Mouse (Mus musculus): Measurements from ENCODE around the gene Akap8l. TPM values are rescaled to one million over a fixed set of nuclear protein-coding genes. Genes with fewer than 3 reads are reported as not detected.

Akap8l gene
- polyA plus RNA-seq, 1 experiment, result 32.7 TPM

DNA sequence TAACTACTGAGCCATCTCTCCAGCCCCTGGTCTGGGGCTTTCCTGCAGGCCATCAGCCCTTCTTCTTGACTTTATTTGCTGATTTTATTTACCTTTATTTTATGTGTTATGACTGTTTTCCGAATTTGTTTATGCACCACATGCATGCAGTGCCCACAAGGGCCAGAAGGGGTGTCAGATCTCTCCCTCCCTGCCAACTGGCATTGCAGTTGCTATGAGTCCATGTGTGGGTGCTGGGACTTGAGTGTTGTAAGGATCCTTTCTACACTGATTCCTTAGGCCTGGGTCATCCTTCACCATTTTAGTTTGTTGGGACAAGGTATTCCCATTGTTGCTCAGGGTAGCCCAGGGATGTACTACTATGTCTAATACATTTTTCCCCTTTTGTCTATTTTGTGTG is 52.3 kb downstream of the Akap8l start:
- TF ChIP-seq POLR2A (IDR thresholded peaks at IDR 0.05; ENCODE audit: low read depth, low read length) (no peak), CTCF (IDR thresholded peaks at IDR 0.05; ENCODE audit: borderline replicate concordance, insufficient read depth, low read length) (no peak)
- no peak overlapping the region for H3K4me3 ChIP-seq (ENCODE audit: insufficient read depth, low read length)

DNA sequence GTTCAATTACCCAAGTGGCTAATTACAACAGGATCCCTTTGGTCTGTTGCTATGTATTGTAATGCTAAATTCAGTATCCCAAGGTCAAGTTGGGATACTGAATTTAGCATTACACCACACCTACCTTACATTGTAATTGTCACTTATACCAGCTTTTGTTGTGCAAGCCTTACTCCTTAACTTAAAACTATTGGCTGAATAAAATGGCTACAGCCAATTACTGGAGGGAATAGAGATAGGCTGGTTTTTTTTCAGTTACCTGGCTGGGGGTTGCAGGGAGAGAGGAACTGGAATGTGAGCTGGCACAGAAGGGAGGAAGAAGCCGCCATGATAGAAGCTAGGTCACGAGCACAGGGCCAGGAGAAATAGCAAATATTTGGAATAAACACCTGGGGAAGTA is 54.5 kb downstream of the Akap8l start:
- H3K4me1 ChIP-seq (ENCODE audit: control insufficient read depth, insufficient read depth, low read length), result no peaks in the 10 kb centered on the region
- TF ChIP-seq POLR2A (IDR thresholded peaks at IDR 0.05; ENCODE audit: low read depth, low read length) (no peak), CTCF (IDR thresholded peaks at IDR 0.05; ENCODE audit: borderline replicate concordance, insufficient read depth, low read length) (no peak)
- H3K4me3 ChIP-seq (ENCODE audit: insufficient read depth, low read length), result no peak overlapping the region
- H3K27ac ChIP-seq (ENCODE audit: insufficient read depth, low read length), result no peak overlapping the region

More for the DNA sequence above, 52.3 kb downstream of the Akap8l start:
- Histone ChIP-seq H3K4me1 (ENCODE audit: control insufficient read depth, insufficient read depth, low read length) (no peaks in the 10 kb centered on the region), H3K27ac (ENCODE audit: insufficient read depth, low read length) (no peak overlapping the region)

DNA sequence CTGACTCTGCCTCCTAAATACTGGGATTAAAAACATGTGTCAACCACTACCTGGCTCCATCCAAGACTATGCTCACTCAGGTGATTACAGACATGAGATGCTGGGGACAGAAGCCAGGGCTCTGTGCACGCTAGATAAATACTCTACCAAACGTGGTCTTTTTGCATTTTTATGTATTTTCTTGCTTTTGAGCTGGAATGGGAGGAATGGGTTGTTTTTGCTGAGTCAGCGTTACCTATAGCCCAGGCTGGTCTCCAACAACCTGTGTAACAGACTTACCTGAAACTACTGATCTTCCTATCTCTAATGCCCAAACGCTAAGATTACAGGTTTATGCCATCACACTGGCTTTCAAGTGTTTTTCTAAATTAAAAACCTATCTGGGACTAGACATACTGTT is 55.2 kb downstream of the Akap8l start:
- TF ChIP-seq CTCF (IDR thresholded peaks at IDR 0.05; ENCODE audit: borderline replicate concordance, insufficient read depth, low read length), result no peak
- Histone ChIP-seq H3K4me1 (ENCODE audit: control insufficient read depth, insufficient read depth, low read length) (no peaks in the 10 kb centered on the region), H3K27ac (ENCODE audit: insufficient read depth, low read length) (no peak overlapping the region), H3K4me3 (ENCODE audit: insufficient read depth, low read length) (no peak overlapping the region)

DNA sequence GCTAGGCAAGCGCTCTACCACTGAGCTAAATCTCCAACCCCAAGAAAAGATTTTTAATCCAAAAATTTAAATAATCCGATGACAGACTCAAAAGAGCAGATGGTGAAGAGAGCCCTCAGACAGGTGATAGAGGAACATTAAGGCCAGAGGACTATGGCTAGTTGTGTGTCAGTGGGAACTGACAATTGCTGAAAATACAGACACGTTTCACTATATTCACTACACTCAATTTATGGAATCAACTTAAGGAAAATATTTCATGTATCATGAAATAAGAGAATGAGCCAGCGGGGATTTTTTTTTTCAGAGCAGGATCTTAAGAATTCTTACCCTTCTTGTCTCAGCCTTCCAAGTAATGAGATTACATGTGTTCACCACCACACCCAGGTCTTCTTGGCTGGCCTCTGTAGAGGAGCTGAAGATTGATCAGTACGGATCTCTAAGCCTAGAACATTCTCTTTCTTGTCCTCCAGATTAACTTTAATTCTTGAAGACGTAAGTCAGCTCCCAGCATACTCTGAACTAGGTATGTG is 65.2 kb downstream of the Akap8l start:
- Histone ChIP-seq H3K4me3 (ENCODE audit: insufficient read depth, low read length) (peak overlapping the region; percentile 85), H3K4me1 (ENCODE audit: control insufficient read depth, insufficient read depth, low read length) (peaks cover 6% of the 10 kb centered on the region), H3K27ac (ENCODE audit: insufficient read depth, low read length) (peak overlapping the region; percentile 97; the same call in 1 of the 2 replicates)
- TF ChIP-seq POLR2A (IDR thresholded peaks at IDR 0.05; ENCODE audit: low read depth, low read length) (no peak), CTCF (IDR thresholded peaks at IDR 0.05; ENCODE audit: borderline replicate concordance, insufficient read depth, low read length) (no peak)

DNA sequence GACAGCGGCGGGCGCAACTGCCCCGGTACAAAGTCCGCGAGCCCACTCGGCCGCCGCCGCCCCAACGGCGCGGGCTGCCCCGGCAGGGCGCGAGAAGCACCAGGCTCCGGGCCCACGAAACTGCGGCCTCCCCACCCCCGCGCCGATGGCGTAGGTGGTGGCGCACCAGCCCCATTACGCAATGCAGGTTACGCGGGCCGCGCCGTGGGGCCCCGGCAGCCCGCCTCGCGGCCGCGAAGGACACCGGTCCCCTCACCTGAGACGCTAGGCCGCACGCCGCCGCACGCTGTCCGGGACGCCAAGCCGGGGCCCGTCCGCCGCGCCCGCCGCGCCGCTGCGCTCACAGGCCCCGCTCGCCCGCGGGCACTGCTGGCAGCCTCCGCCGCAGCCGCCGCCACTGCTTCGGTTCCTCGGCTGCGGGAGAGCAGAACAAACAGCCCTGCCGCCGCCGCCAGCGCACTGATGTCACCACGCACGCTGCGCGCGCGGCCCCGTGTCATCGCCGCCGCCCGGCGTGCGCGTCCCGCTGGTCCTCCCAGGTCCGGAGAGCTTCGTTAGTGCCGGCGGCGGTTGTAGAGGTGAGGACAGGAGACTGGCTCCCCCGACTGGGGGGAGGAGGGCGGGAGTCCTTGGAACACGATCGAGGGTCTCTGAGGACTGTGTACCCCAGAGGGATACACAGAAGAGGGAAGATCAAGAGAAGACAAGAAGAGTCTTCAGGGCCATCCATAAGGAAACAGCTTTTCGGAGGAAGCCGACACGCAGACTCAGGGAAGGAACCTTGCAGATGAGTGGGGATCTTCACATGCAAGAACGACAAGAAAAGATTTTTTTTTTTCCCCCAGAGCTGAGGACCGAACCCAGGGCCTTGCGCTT is 65.9 kb downstream of the Akap8l start, which contains the start of gene Brd4:
TSS of gene Brd4 (minus strand) at position 461 of the 876 bp plus-strand sequence.
- Histone ChIP-seq H3K4me1 (ENCODE audit: control insufficient read depth, insufficient read depth, low read length) (peaks cover 6% of the 10 kb centered on the region), H3K27ac (ENCODE audit: insufficient read depth, low read length) (peak within 1 kb of the TSS; percentile 97), H3K4me3 (ENCODE audit: insufficient read depth, low read length) (peak within 1 kb of the TSS; percentile 97)
- TF ChIP-seq POLR2A (IDR thresholded peaks at IDR 0.05; ENCODE audit: low read depth, low read length) (peak; percentile 90), CTCF (IDR thresholded peaks at IDR 0.05; ENCODE audit: borderline replicate concordance, insufficient read depth, low read length) (no peak)

DNA sequence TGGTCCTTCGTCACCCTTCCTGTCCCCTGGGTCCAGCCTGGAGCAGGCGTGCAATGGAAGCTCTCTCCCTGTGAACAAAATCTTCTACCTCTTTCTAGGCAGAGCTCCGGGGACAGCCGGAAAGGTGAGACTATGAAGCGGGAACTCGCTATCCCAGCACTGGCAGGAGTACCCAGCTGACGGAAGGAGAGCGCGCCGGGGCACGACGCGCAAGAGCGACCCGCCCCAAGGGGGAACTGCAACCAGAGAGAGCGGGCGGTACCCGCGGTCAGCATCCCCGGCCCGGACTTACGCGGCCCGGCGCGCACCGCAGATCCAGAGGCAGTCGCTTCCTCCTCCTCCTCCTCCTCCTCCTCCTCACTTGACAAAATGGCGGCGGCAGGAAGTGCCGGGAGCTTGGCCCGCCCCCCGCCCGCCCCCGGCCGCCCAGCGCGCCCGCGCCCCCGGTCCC is 66.6 kb downstream of the Akap8l start:
- Histone ChIP-seq H3K27ac (ENCODE audit: insufficient read depth, low read length) (peak overlapping the region; percentile 97), H3K4me3 (ENCODE audit: insufficient read depth, low read length) (peak overlapping the region; percentile 97), H3K4me1 (ENCODE audit: control insufficient read depth, insufficient read depth, low read length) (peaks cover 6% of the 10 kb centered on the region)
- TF ChIP-seq CTCF (IDR thresholded peaks at IDR 0.05; ENCODE audit: borderline replicate concordance, insufficient read depth, low read length) (no peak), POLR2A (IDR thresholded peaks at IDR 0.05; ENCODE audit: low read depth, low read length) (no peak; the same call in 1 of the 2 replicates)

DNA sequence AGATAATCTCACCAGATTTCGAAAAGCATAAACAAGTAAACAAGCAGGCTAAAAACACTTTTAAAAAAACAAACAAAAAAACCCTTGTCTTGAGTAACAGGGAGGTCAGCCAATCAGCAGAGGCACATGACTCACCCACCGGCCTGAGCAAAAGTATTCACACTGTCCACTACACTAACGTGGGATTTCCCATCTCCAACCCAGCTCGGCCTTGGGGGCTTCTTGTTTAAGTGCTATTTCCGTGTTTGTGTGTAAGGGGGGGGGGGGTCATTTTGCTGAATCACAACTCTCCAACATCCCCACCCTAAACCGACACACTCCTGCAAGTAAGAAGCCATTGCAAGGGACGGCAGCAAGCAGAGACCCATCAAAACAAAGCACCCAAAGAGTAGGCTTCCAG is 67.1 kb downstream of the Akap8l start:
- TF ChIP-seq CTCF (IDR thresholded peaks at IDR 0.05; ENCODE audit: borderline replicate concordance, insufficient read depth, low read length), result no peak
- peak overlapping the region; percentile 82 for H3K27ac ChIP-seq (ENCODE audit: insufficient read depth, low read length)
- peaks cover 6% of the 10 kb centered on the region for H3K4me1 ChIP-seq (ENCODE audit: control insufficient read depth, insufficient read depth, low read length)
- H3K4me3 ChIP-seq (ENCODE audit: insufficient read depth, low read length), result peak overlapping the region; percentile 97

DNA sequence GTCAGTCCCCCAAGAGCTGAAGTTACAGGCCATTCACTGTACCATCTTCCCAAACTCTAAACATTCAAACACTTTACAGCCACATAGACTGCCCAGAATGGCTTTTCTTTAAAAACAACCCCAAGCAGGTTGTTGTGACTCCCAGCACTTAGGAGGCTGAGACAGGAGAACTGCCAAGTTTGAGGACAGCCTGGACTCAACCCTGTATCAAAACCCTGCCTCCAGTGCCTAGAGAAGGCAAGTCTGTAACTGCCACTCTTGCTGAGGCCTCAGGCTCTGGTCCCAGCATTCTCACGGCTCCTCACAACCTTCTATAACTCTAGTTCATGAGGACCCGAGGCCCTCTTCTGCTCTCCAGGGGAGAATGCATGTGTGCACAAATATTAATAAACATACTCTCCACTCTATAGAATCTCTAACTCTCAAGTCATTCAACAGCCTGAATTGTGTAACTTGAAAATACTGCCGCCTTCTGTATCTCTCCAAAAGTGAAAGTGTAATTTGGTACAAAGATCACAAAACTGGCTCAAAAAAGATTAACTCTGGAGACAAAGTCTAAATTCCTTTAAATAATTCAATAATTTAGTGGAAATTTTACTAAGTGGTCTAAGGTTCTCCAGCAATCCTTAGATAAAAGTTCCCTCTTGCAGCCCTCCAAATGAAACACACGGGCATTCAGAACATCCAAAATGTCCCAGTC is 68.6 kb downstream of the Akap8l start:
- Histone ChIP-seq H3K27ac (ENCODE audit: insufficient read depth, low read length) (no peak overlapping the region), H3K4me3 (ENCODE audit: insufficient read depth, low read length) (no peak overlapping the region), H3K4me1 (ENCODE audit: control insufficient read depth, insufficient read depth, low read length) (peaks cover 6% of the 10 kb centered on the region)
- TF ChIP-seq POLR2A (IDR thresholded peaks at IDR 0.05; ENCODE audit: low read depth, low read length) (no peak), CTCF (IDR thresholded peaks at IDR 0.05; ENCODE audit: borderline replicate concordance, insufficient read depth, low read length) (no peak)

DNA sequence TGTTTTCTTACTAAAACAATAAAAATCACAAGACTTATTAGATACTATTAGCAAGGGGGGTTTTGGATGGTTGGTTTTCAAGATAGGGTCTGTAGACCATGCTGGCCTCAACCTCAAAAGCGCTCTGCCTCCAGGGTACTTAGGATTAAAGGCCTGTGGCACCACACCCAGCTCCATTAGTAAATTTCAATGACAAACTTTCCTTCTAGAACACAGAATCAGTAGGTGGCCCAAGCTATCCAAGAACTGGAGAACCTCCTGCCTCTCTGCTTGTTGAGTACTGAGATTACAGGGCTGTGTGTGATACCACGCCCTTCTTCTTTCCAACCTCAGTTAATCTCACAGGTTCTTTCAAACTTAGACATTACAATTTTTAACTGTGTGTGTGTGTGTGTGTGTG is 69.3 kb downstream of the Akap8l start:
- no peak overlapping the region for H3K27ac ChIP-seq (ENCODE audit: insufficient read depth, low read length)

More for the DNA sequence above, 69.3 kb downstream of the Akap8l start:
- H3K4me1 ChIP-seq (ENCODE audit: control insufficient read depth, insufficient read depth, low read length), result peaks cover 6% of the 10 kb centered on the region
- H3K4me3 ChIP-seq (ENCODE audit: insufficient read depth, low read length), result no peak overlapping the region
- no peak for TF ChIP-seq POLR2A (IDR thresholded peaks at IDR 0.05; ENCODE audit: low read depth, low read length)
- TF ChIP-seq CTCF (IDR thresholded peaks at IDR 0.05; ENCODE audit: borderline replicate concordance, insufficient read depth, low read length), result no peak
